Mouse (Mus musculus): ENCODE data around the gene Nxf7. TPM values are rescaled to one million over a fixed set of nuclear protein-coding genes. Genes with fewer than 3 reads are reported as not detected.
"Not testable (repeated sequence)": the region's sequence is repeated elsewhere in the genome, so short reads cannot be mapped to it uniquely, and the experiment has no call there.

The Nxf7 gene
- polyA plus RNA-seq, 1 experiment from 2014 or later: not detected

- Histone ChIP-seq H3K4me2 (replicated peaks) (no peak overlapping the region), H3K4me1 (replicated peaks; ENCODE audit: control insufficient read depth, insufficient read depth, low read length) (no peaks in the 10 kb centered on the region), H3K9me3 (ENCODE audit: control insufficient read depth, low read length) (no peaks in the 10 kb centered on the region), H3K9ac (no peak overlapping the region), H3K36me3 (replicated peaks; ENCODE audit: control insufficient read depth, insufficient read depth) (no peaks in the 10 kb centered on the region), H3K27ac (no peak overlapping the region), H3K27me3 (ENCODE audit: control insufficient read depth, insufficient read depth, low read length) (no peaks in the 10 kb centered on the region), H3K4me3 (replicated peaks; ENCODE audit: low read length) (no peak overlapping the region)
- 52% methylated on average over 2 of the region's 2 CpGs for WGBS
- no peak for ATAC-seq (ENCODE audit: low FRiP score)
- no peak for DNase-seq (ENCODE audit: low spot score)
Measured at GRCm38 (mm10) chrX:135562841-135563240, 35.7 kb downstream of the Nxf7 start.

- not testable (repeated sequence) for H3K36me3 ChIP-seq (replicated peaks; ENCODE audit: control insufficient read depth, insufficient read depth); ATAC-seq (ENCODE audit: low FRiP score); H3K9me3 ChIP-seq (ENCODE audit: control insufficient read depth, low read length); H3K4me3 ChIP-seq (replicated peaks; ENCODE audit: low read length); H3K27me3 ChIP-seq (ENCODE audit: control insufficient read depth, insufficient read depth, low read length); H3K9ac ChIP-seq; H3K4me2 ChIP-seq (replicated peaks); H3K27ac ChIP-seq; DNase-seq (ENCODE audit: low spot score); H3K4me1 ChIP-seq (replicated peaks; ENCODE audit: control insufficient read depth, insufficient read depth, low read length)
- WGBS: 66% methylated on average over 2 of the region's 2 CpGs
Measured at GRCm38 (mm10) chrX:135561693-135562092, 36.9 kb downstream of the Nxf7 start.

- 32% methylated on average over 4 of the region's 4 CpGs for WGBS
- H3K27me3 ChIP-seq (ENCODE audit: control insufficient read depth, insufficient read depth, low read length); H3K9ac ChIP-seq; H3K4me2 ChIP-seq (replicated peaks); H3K9me3 ChIP-seq (ENCODE audit: control insufficient read depth, low read length); H3K4me1 ChIP-seq (replicated peaks; ENCODE audit: control insufficient read depth, insufficient read depth, low read length); H3K36me3 ChIP-seq (replicated peaks; ENCODE audit: control insufficient read depth, insufficient read depth); ATAC-seq (ENCODE audit: low FRiP score); H3K4me3 ChIP-seq (replicated peaks; ENCODE audit: low read length); H3K27ac ChIP-seq; DNase-seq (ENCODE audit: low spot score): not testable (repeated sequence)
Measured at GRCm38 (mm10) chrX:135560933-135561332, 37.6 kb downstream of the Nxf7 start.

DNA sequence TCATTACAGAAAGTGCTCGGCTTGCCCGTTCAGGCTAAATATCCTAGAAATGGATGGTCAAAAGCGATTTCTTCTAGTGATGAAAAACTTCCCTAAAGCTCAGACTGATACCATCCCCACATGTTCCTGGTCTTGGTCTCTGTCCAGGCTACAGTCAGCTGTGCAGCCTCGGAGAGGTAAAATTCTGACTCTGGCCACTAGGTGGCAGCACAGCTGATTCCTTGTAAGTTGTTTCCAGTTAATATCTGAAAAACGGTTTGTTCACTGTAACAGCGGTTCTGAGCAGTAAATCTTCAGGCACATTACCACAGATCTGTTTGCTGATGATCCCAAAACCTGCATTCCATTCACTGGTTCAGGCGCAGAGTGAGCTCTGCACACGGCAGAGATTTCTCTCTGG, 38.9 kb downstream of the Nxf7 start:
- not testable (repeated sequence) for H3K4me3 ChIP-seq (replicated peaks; ENCODE audit: low read length); ATAC-seq (ENCODE audit: low FRiP score); H3K36me3 ChIP-seq (replicated peaks; ENCODE audit: control insufficient read depth, insufficient read depth); H3K4me1 ChIP-seq (replicated peaks; ENCODE audit: control insufficient read depth, insufficient read depth, low read length); H3K9ac ChIP-seq; H3K27ac ChIP-seq; H3K4me2 ChIP-seq (replicated peaks); H3K9me3 ChIP-seq (ENCODE audit: control insufficient read depth, low read length); H3K27me3 ChIP-seq (ENCODE audit: control insufficient read depth, insufficient read depth, low read length)
- WGBS: 31% methylated on average over 8 of the region's 8 CpGs
- peak; percentile 41 for DNase-seq (ENCODE audit: low spot score)

Other genes with a start within 250 kb of the Nxf7 start
- gene Gm5128, start 225.5 kb downstream of the Nxf7 start, polyA plus RNA-seq (2014; fragmentation: Nextera tagmentation; extraction: Ambion mirVana): not detected in 2 replicates
- not detected in 2 replicates for gene Gm7903, start 164.9 kb downstream of the Nxf7 start, polyA plus RNA-seq (2014; fragmentation: Nextera tagmentation; extraction: Ambion mirVana)
- gene AV320801, start 104.2 kb downstream of the Nxf7 start, polyA plus RNA-seq (2014; fragmentation: Nextera tagmentation; extraction: Ambion mirVana): not detected in 2 replicates
- not detected in 2 replicates for gene Prame, start 28.9 kb upstream of the Nxf7 start, polyA plus RNA-seq (2014; fragmentation: Nextera tagmentation; extraction: Ambion mirVana)
- gene Tcp11x2, start 95.0 kb upstream of the Nxf7 start, polyA plus RNA-seq (2014; fragmentation: Nextera tagmentation; extraction: Ambion mirVana): not detected in 2 replicates
- gene Tmsb15a, start 126.5 kb upstream of the Nxf7 start, polyA plus RNA-seq (2014; fragmentation: Nextera tagmentation; extraction: Ambion mirVana): not detected in 2 replicates
- gene Armcx5, start 144.0 kb upstream of the Nxf7 start, polyA plus RNA-seq (2014; fragmentation: Nextera tagmentation; extraction: Ambion mirVana): 8.9 and 10.5 TPM in 2 replicates
- gene Gprasp1, start 144.0 kb upstream of the Nxf7 start, polyA plus RNA-seq (2014; fragmentation: Nextera tagmentation; extraction: Ambion mirVana): 241 and 290 TPM in 2 replicates
- gene Bhlhb9, start 198.8 kb upstream of the Nxf7 start, polyA plus RNA-seq (2014; fragmentation: Nextera tagmentation; extraction: Ambion mirVana): 116 and 121 TPM in 2 replicates
- 182 and 225 TPM in 2 replicates for gene Gprasp2, start 240.3 kb upstream of the Nxf7 start, polyA plus RNA-seq (2014; fragmentation: Nextera tagmentation; extraction: Ambion mirVana)